Mouse (Mus musculus): Measurements from ENCODE around the gene Cmss1. TPM values are rescaled to one million over a fixed set of nuclear protein-coding genes. Genes with fewer than 3 reads are reported as not detected.
A peak's percentile ranks its signal among the peaks of the same experiment; 100 is the strongest.

Gene Cmss1
- polyA plus RNA-seq, 2 experiments, result 6.0 to 23.0 TPM

DNA sequence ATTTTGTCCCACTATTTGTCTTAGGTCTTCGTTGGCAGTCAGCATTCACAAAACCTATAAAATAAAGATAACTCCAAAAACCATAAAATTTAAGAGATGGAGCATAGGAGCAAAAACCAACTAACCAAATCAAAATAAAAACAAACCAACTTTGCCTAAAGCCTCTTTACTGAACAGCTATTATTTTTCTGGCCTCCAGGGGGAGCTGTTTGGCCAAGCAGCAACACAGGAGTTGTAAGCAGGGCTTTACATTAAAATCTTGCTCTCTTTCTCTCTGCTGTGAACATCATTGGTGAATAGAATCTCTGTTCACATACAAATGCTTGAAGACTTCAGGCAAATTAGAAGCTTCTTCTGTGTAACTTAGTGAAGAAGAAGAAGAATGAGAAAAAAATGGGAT is 5.1 kb upstream of the Cmss1 start:
- ATAC-seq (ENCODE audit: insufficient read depth), result no peak
- Histone ChIP-seq H3K9me3 (ENCODE audit: control insufficient read depth, low read length) (no peaks in the 10 kb centered on the region), H3K27ac (no peak overlapping the region), H3K36me3 (replicated peaks; ENCODE audit: control insufficient read depth, insufficient read depth, low read depth) (no peaks in the 10 kb centered on the region), H3K4me2 (ENCODE audit: low read depth) (no peak overlapping the region), H3K9ac (replicated peaks) (no peak overlapping the region), H3K4me1 (replicated peaks; ENCODE audit: control insufficient read depth in 2 of 2, insufficient read depth in 2 of 2, low read length in 1 of 2) (peaks cover 5 to 6% of the 10 kb centered on the region in 2 experiments), H3K4me3 (ENCODE audit: insufficient read depth in 1 of 2, low read depth in 2 of 2, low read length in 2 of 2) (no peak overlapping the region), H3K27me3 (ENCODE audit: control insufficient read depth, insufficient read depth, low read length) (no peaks in the 10 kb centered on the region)
- peak in 1 of 3 experiments; percentile 9 for DNase-seq (ENCODE audit: low read depth in 3 of 3, low spot score in 3 of 3)
- 0% methylated on average over 1 of the region's 1 CpGs for WGBS (ENCODE audit: insufficient replicate concordance)
- TF ChIP-seq CTCF (IDR thresholded peaks at IDR 0.05; ENCODE audit: low read depth) (peak; percentile 67), EP300 (IDR thresholded peaks at IDR 0.05; ENCODE audit: low read depth) (no peak)

GRCm38 (mm10) chr16:57601031-57601430 is 5.6 kb downstream of the Cmss1 start:
- Histone ChIP-seq H3K4me1 (replicated peaks; ENCODE audit: control insufficient read depth in 2 of 2, insufficient read depth in 2 of 2, low read length in 1 of 2) (peaks cover 3 to 4% of the 10 kb centered on the region in 2 experiments; a peak in 3 of 4 replicates), H3K4me2 (ENCODE audit: low read depth) (no peak overlapping the region), H3K9me3 (ENCODE audit: control insufficient read depth, low read length) (no peaks in the 10 kb centered on the region), H3K4me3 (ENCODE audit: insufficient read depth in 1 of 2, low read depth in 2 of 2, low read length in 2 of 2) (no peak overlapping the region), H3K27me3 (ENCODE audit: control insufficient read depth, insufficient read depth, low read length) (no peaks in the 10 kb centered on the region), H3K36me3 (replicated peaks; ENCODE audit: control insufficient read depth, insufficient read depth, low read depth) (no peaks in the 10 kb centered on the region), H3K27ac (no peak overlapping the region), H3K9ac (replicated peaks) (no peak overlapping the region)
- TF ChIP-seq EP300 (IDR thresholded peaks at IDR 0.05; ENCODE audit: low read depth) (no peak), CTCF (IDR thresholded peaks at IDR 0.05; ENCODE audit: low read depth) (no peak)
- DNase-seq (ENCODE audit: low read depth in 3 of 3, low spot score in 3 of 3) (no peak), ATAC-seq (ENCODE audit: insufficient read depth) (no peak)

DNA sequence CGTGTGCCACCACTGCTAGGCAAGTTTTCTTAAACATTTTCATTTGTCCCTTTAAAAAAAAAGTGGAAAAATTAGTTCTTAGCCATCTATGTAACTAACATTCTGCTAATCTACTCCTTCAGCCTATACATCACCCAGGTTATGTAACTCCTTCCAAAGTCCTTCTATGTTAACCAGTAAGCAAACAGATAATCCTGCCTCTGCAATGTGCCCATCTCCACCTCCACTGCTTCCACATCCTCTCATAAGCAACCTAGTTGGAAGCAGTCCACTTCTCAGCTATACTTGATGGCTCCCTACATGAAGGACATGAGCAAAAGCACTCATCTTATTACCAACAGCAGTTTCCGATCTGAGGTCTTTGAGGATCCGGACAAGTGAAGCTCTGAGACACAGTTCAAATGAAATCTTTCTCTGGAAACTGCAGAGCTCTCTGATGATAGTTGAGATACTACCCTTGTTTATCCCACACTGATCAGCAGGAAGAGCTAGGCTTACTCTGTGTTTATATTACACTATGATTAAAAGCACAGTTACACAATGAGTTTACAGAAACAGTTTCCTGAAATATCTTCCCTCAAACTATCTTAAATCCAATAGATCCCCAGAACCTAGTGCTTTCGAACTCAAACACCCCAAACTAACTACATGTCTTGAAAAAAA is 9.2 kb downstream of the Cmss1 start:
- TF ChIP-seq CTCF (IDR thresholded peaks at IDR 0.05; ENCODE audit: low read depth), result no peak
- no peak for TF ChIP-seq EP300 (IDR thresholded peaks at IDR 0.05; ENCODE audit: low read depth)
- no peak for ATAC-seq (ENCODE audit: insufficient read depth)
- no peak overlapping the region for H3K27ac ChIP-seq
- H3K27me3 ChIP-seq (ENCODE audit: control insufficient read depth, insufficient read depth, low read length), result no peaks in the 10 kb centered on the region
- H3K9me3 ChIP-seq (ENCODE audit: control insufficient read depth, low read length), result no peaks in the 10 kb centered on the region
- no peak overlapping the region for H3K9ac ChIP-seq (replicated peaks)
- H3K36me3 ChIP-seq (replicated peaks; ENCODE audit: control insufficient read depth, insufficient read depth, low read depth), result no peaks in the 10 kb centered on the region
- no peak overlapping the region for H3K4me3 ChIP-seq (ENCODE audit: insufficient read depth in 1 of 2, low read depth in 2 of 2, low read length in 2 of 2)
- H3K4me2 ChIP-seq (ENCODE audit: low read depth), result no peak overlapping the region
- H3K4me1 ChIP-seq (replicated peaks; ENCODE audit: control insufficient read depth in 2 of 2, insufficient read depth in 2 of 2, low read length in 1 of 2), result no peaks in the 10 kb centered on the region
- WGBS (ENCODE audit: insufficient replicate concordance), result 56% methylated on average over 4 of the region's 4 CpGs
- DNase-seq (ENCODE audit: low read depth in 3 of 3, low spot score in 3 of 3), result no peak

DNA sequence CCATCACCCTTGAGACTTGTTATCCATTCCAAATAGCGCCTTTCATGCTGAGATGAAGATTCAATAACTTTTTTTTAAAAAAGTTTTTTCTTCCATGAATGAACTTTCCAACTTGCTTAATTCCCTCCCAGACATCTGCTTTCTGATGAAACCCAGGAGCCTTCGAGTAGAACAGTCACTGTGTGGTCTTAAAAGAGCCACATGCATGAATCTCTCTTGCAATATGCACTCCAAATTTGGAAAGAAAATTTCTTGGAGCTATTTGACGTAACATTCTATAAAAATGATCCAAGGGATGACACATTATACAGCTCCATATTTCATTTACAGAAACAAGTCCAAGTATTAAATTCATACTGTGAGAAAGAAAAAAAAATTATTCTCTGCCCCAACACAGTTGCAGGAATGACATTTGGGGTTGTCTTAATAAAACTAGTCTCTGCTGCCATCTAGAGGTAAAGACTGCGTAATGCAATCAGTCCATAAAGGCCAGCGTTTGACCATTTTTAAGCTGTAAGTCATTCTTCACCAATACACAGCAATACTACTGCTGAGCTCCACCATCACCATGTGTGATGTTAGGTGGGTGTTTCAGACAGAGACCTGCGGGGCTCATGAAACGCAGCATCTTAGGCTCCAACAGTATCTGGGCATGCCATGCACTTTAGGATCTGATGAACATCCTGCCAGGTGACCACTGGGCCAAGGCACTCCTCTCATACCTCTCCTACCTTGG is 13.1 kb downstream of the Cmss1 start:
- Histone ChIP-seq H3K27ac (no peak overlapping the region), H3K36me3 (replicated peaks; ENCODE audit: control insufficient read depth, insufficient read depth, low read depth) (no peaks in the 10 kb centered on the region), H3K4me1 (replicated peaks; ENCODE audit: control insufficient read depth in 2 of 2, insufficient read depth in 2 of 2, low read length in 1 of 2) (no peaks in the 10 kb centered on the region), H3K4me3 (ENCODE audit: insufficient read depth in 1 of 2, low read depth in 2 of 2, low read length in 2 of 2) (no peak overlapping the region), H3K9ac (replicated peaks) (no peak overlapping the region), H3K4me2 (ENCODE audit: low read depth) (no peak overlapping the region), H3K9me3 (ENCODE audit: control insufficient read depth, low read length) (no peaks in the 10 kb centered on the region), H3K27me3 (ENCODE audit: control insufficient read depth, insufficient read depth, low read length) (no peaks in the 10 kb centered on the region)
- TF ChIP-seq EP300 (IDR thresholded peaks at IDR 0.05; ENCODE audit: low read depth) (no peak), CTCF (IDR thresholded peaks at IDR 0.05; ENCODE audit: low read depth) (peak; percentile 68)
- 36% methylated on average over 7 of the region's 7 CpGs for WGBS (ENCODE audit: insufficient replicate concordance)
- DNase-seq (ENCODE audit: low read depth in 3 of 3, low spot score in 3 of 3) (peak; percentile 20 to 37 (median 26)), ATAC-seq (ENCODE audit: insufficient read depth) (no peak)

DNA sequence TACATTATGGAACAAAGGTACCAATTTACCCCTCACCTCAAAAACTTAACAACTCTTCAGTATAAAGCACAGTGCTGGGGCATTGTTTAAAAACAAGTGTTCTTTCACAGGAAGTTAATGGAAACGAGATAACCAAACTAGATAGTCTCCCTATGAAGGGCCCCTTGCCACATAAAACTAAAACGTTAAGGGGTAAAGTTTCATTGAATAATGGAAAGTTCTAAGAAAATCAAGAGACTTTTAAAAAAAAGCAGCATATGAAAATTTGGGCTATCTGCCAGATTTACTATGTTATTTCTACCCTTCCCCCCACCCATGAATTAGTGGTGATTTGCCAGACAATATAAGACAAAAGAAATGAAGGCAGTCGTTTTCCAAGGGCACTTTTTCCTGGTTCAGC is 21.5 kb downstream of the Cmss1 start:
- WGBS (ENCODE audit: insufficient replicate concordance), result 8% methylated on average over 3 of the region's 3 CpGs
- no peaks in the 10 kb centered on the region for H3K9me3 ChIP-seq (ENCODE audit: control insufficient read depth, low read length)
- no peaks in the 10 kb centered on the region for H3K27me3 ChIP-seq (ENCODE audit: control insufficient read depth, insufficient read depth, low read length)
- no peak overlapping the region for H3K4me3 ChIP-seq (ENCODE audit: insufficient read depth in 1 of 2, low read depth in 2 of 2, low read length in 2 of 2)
- no peak overlapping the region for H3K9ac ChIP-seq (replicated peaks)
- DNase-seq (ENCODE audit: low read depth in 3 of 3, low spot score in 3 of 3) (no peak), ATAC-seq (ENCODE audit: insufficient read depth) (no peak)
- TF ChIP-seq EP300 (IDR thresholded peaks at IDR 0.05; ENCODE audit: low read depth) (no peak), CTCF (IDR thresholded peaks at IDR 0.05; ENCODE audit: low read depth) (no peak)
- H3K36me3 ChIP-seq (replicated peaks; ENCODE audit: control insufficient read depth, insufficient read depth, low read depth), result no peaks in the 10 kb centered on the region
- H3K4me2 ChIP-seq (ENCODE audit: low read depth), result no peak overlapping the region
- peaks cover 0 to 5% of the 10 kb centered on the region in 2 experiments; a peak in 1 of 4 replicates for H3K4me1 ChIP-seq (replicated peaks; ENCODE audit: control insufficient read depth in 2 of 2, insufficient read depth in 2 of 2, low read length in 1 of 2)
- H3K27ac ChIP-seq, result no peak overlapping the region
